Mouse (Mus musculus) embryonic facial prominence, embryonic 10.5 days (tissue): ENCODE measurements around the gene Tbcel. TPM values are rescaled to one million over a fixed set of nuclear protein-coding genes. Genes with fewer than 3 reads are reported as not detected.

ENCODE experiments used
- DNase-seq: peaks from one replicate; pipeline ENCODE4 v3.0.0-alpha.2; 2017; ENCODE audit warnings: low spot score
- H3K27ac ChIP-seq: fragments of 300-500 bp; sonication (generic); replicated peaks from 2 replicates; pipeline ENCODE4 v1.5.1; 2016; ENCODE audit warnings: mild to moderate bottlenecking
- H3K27me3 ChIP-seq: fragments of 300-500 bp; sonication (generic); replicated peaks from 2 replicates; pipeline ENCODE4 v1.6.1; 2016; ENCODE audit warnings: low read depth, mild to moderate bottlenecking; ENCODE audit not compliant: poor library complexity, severe bottlenecking
- H3K36me3 ChIP-seq: fragments of 300-500 bp; sonication (generic); replicated peaks from 2 replicates; pipeline ENCODE4 v1.6.1; 2016; ENCODE audit warnings: mild to moderate bottlenecking, moderate library complexity
- H3K4me1 ChIP-seq: fragments of 300-500 bp; sonication (generic); 2 replicates; pipeline ENCODE4 v1.6.1; 2016
- H3K4me3 ChIP-seq: fragments of 300-500 bp; sonication (generic); 2 replicates; pipeline ENCODE4 v1.5.1; 2016; ENCODE audit warnings: mild to moderate bottlenecking, moderate library complexity
- H3K9me3 ChIP-seq: fragments of 300-500 bp; sonication (generic); 2 replicates; pipeline ENCODE4 v1.6.1; 2016; ENCODE audit warnings: mild to moderate bottlenecking
- WGBS: fragments of 180-500 bp; shearing (Covaris S2); methylation state at CpG from one replicate; pipeline ENCODE4 v1.1.7; 2016; 5-methylcytosine and 5-hydroxymethylcytosine counted together
- polyA plus RNA-seq: library from polyadenylated mRNA; unstranded; fragments of >200 nt; fragmentation: Nextera tagmentation; extraction: Ambion mirVana; gene quantifications from 2 replicates; pipeline ENCODE4 v1.2.1, GENCODE M21; 2016

Tbcel gene
- polyA plus RNA-seq, 1 experiment from 2014 or later = 3.5 TPM

- WGBS = 89% methylated on average over 10 of the region's 10 CpGs
- H3K36me3 ChIP-seq = peaks cover 9% of the 10 kb centered on the region; the same call in 1 of the 2 replicates
These were observed 47.3 kb downstream of the Tbcel start for GRCm38 (mm10) chr9:42460353-42460752.

GRCm38 (mm10) chr9:42459736-42460135, 47.9 kb downstream of the Tbcel start:
- no peak overlapping the region for H3K4me3 ChIP-seq
- peaks cover 9% of the 10 kb centered on the region; the same call in 1 of the 2 replicates for H3K36me3 ChIP-seq
- no peak overlapping the region for H3K27ac ChIP-seq
- H3K27me3 ChIP-seq = no peaks in the 10 kb centered on the region
- WGBS = 91% methylated on average over 6 of the region's 6 CpGs
- DNase-seq = no peak
- peaks cover 36% of the 10 kb centered on the region for H3K4me1 ChIP-seq
- no peaks in the 10 kb centered on the region for H3K9me3 ChIP-seq

More at GRCm38 (mm10) chr9:42460353-42460752, 47.3 kb downstream of the Tbcel start:
- Histone ChIP-seq H3K27me3 (no peaks in the 10 kb centered on the region), H3K4me1 (peaks cover 35% of the 10 kb centered on the region), H3K27ac (no peak overlapping the region), H3K9me3 (no peaks in the 10 kb centered on the region), H3K4me3 (no peak overlapping the region)
- no peak for DNase-seq

GRCm38 (mm10) chr9:42458741-42459515, 48.7 kb downstream of the Tbcel start:
- no peak for DNase-seq
- no peaks in the 10 kb centered on the region for H3K27me3 ChIP-seq
- H3K4me3 ChIP-seq = no peak overlapping the region
- H3K27ac ChIP-seq = no peak overlapping the region
- peaks cover 36% of the 10 kb centered on the region for H3K4me1 ChIP-seq
- 73% methylated on average over 9 of the region's 9 CpGs for WGBS
- no peaks in the 10 kb centered on the region for H3K9me3 ChIP-seq
- peaks cover 9% of the 10 kb centered on the region; the same call in 1 of the 2 replicates for H3K36me3 ChIP-seq

- Histone ChIP-seq H3K36me3 (peaks cover 9% of the 10 kb centered on the region; the same call in 1 of the 2 replicates), H3K27me3 (no peaks in the 10 kb centered on the region), H3K9me3 (no peaks in the 10 kb centered on the region), H3K4me1 (peaks cover 28% of the 10 kb centered on the region), H3K27ac (no peak overlapping the region), H3K4me3 (no peak overlapping the region)
- DNase-seq = no peak
- whole genome bisulfite sequencing = 94% methylated on average over 8 of the region's 8 CpGs
These were observed 50.1 kb downstream of the Tbcel start for GRCm38 (mm10) chr9:42457501-42457900.

- H3K4me1 ChIP-seq = peaks cover 22% of the 10 kb centered on the region
- H3K9me3 ChIP-seq = no peaks in the 10 kb centered on the region
- no peaks in the 10 kb centered on the region for H3K27me3 ChIP-seq
- DNase-seq = no peak
- 98% methylated on average over 8 of the region's 8 CpGs for WGBS
- H3K27ac ChIP-seq = no peak overlapping the region
- H3K4me3 ChIP-seq = no peak overlapping the region
- H3K36me3 ChIP-seq = peaks cover 34% of the 10 kb centered on the region
These were observed 53.2 kb downstream of the Tbcel start for GRCm38 (mm10) chr9:42454364-42454763.

GRCm38 (mm10) chr9:42449043-42449442, 58.6 kb downstream of the Tbcel start:
- no peak for DNase-seq
- Histone ChIP-seq H3K4me1 (no peaks in the 10 kb centered on the region), H3K27ac (no peak overlapping the region), H3K36me3 (peaks cover 71% of the 10 kb centered on the region), H3K4me3 (no peak overlapping the region), H3K9me3 (no peaks in the 10 kb centered on the region), H3K27me3 (no peaks in the 10 kb centered on the region)
- WGBS = 91% methylated on average over 6 of the region's 6 CpGs

GRCm38 (mm10) chr9:42442100-42442499, 65.5 kb downstream of the Tbcel start:
- WGBS = 92% methylated on average over 8 of the region's 8 CpGs
- H3K36me3 ChIP-seq = peaks cover 82% of the 10 kb centered on the region
- no peak overlapping the region for H3K27ac ChIP-seq
- no peaks in the 10 kb centered on the region for H3K27me3 ChIP-seq
- no peak overlapping the region for H3K4me3 ChIP-seq
- H3K4me1 ChIP-seq = peaks cover 13% of the 10 kb centered on the region
- H3K9me3 ChIP-seq = no peaks in the 10 kb centered on the region
- DNase-seq = no peak

GRCm38 (mm10) chr9:42441234-42441633, 66.4 kb downstream of the Tbcel start:
- H3K36me3 ChIP-seq = peaks cover 85% of the 10 kb centered on the region
- no peak for DNase-seq
- H3K27ac ChIP-seq = no peak overlapping the region
- H3K4me1 ChIP-seq = peaks cover 13% of the 10 kb centered on the region
- no peak overlapping the region for H3K4me3 ChIP-seq
- H3K27me3 ChIP-seq = no peaks in the 10 kb centered on the region
- 96% methylated on average over 2 of the region's 2 CpGs for WGBS
- H3K9me3 ChIP-seq = no peaks in the 10 kb centered on the region

- Histone ChIP-seq H3K36me3 (peaks cover 88% of the 10 kb centered on the region), H3K27ac (no peak overlapping the region), H3K4me1 (peaks cover 13% of the 10 kb centered on the region), H3K27me3 (no peaks in the 10 kb centered on the region), H3K4me3 (no peak overlapping the region), H3K9me3 (no peaks in the 10 kb centered on the region)
- no peak for DNase-seq
- whole genome bisulfite sequencing = 32% methylated on average over 4 of the region's 4 CpGs
These were observed 68.2 kb downstream of the Tbcel start for GRCm38 (mm10) chr9:42439446-42439845.

- Histone ChIP-seq H3K36me3 (peaks cover 87% of the 10 kb centered on the region), H3K27me3 (no peaks in the 10 kb centered on the region), H3K4me1 (peaks cover 24% of the 10 kb centered on the region), H3K9me3 (no peaks in the 10 kb centered on the region), H3K4me3 (no peak overlapping the region), H3K27ac (no peak overlapping the region)
- WGBS = 86% methylated on average over 2 of the region's 2 CpGs
- DNase-seq = no peak
These were observed 75.5 kb downstream of the Tbcel start for GRCm38 (mm10) chr9:42432155-42432554.

- Histone ChIP-seq H3K9me3 (no peaks in the 10 kb centered on the region), H3K36me3 (peaks cover 85% of the 10 kb centered on the region), H3K27me3 (no peaks in the 10 kb centered on the region), H3K4me3 (no peak overlapping the region), H3K27ac (no peak overlapping the region), H3K4me1 (peaks cover 29% of the 10 kb centered on the region)
- WGBS = 89% methylated on average over 2 of the region's 2 CpGs
- no peak for DNase-seq
These were observed 76.0 kb downstream of the Tbcel start for GRCm38 (mm10) chr9:42431606-42432005.

GRCm38 (mm10) chr9:42428060-42428924, 79.3 kb downstream of the Tbcel start:
- H3K36me3 ChIP-seq = peaks cover 67% of the 10 kb centered on the region
- H3K4me3 ChIP-seq = no peak overlapping the region
- WGBS = 75% methylated on average over 12 of the region's 12 CpGs
- peaks cover 32% of the 10 kb centered on the region for H3K4me1 ChIP-seq
- H3K9me3 ChIP-seq = no peaks in the 10 kb centered on the region
- peak overlapping the region; percentile 32; the same call in 1 of the 2 replicates for H3K27ac ChIP-seq
- no peaks in the 10 kb centered on the region for H3K27me3 ChIP-seq
- DNase-seq = no peak
